Mouse (Mus musculus): ENCODE measurements at regions not wholly inside any gene's neighbourhood (a gene's known extent, or its start where the extent isn't known, plus 50 kb on each side); places are given as distances from the start of the nearest gene placed in this dataset.

- H3K4me3 ChIP-seq (ENCODE audit: low read depth, low read length) = no peak overlapping the region
- no peak overlapping the region for H3K9ac ChIP-seq (replicated peaks; ENCODE audit: low read length)
- no peaks in the 10 kb centered on the region for H3K36me3 ChIP-seq (replicated peaks; ENCODE audit: control insufficient read depth, insufficient read depth, low read depth, low read length)
- H3K27me3 ChIP-seq (ENCODE audit: control insufficient read depth, insufficient read depth, low read length) = no peaks in the 10 kb centered on the region
- ATAC-seq (replicated peaks; ENCODE audit: insufficient number of reproducible peaks, low FRiP score, low TSS enrichment, low read depth) = no peak
- H3K4me2 ChIP-seq (ENCODE audit: low read depth, low read length) = no peak overlapping the region
- no peaks in the 10 kb centered on the region for H3K9me3 ChIP-seq (replicated peaks; ENCODE audit: control insufficient read depth, low read length)
- no peaks in the 10 kb centered on the region for H3K4me1 ChIP-seq (ENCODE audit: control insufficient read depth, insufficient read depth, low read length)
- DNase-seq (ENCODE audit: low spot score) = no peak
- no peak overlapping the region for H3K27ac ChIP-seq (replicated peaks; ENCODE audit: low read depth, low read length)
These were observed 262.8 kb upstream of the Mctp2 start for GRCm38 (mm10) chr7:72569177-72569576.

- Histone ChIP-seq H3K4me1 (ENCODE audit: control insufficient read depth, insufficient read depth, low read length) (no peaks in the 10 kb centered on the region), H3K9ac (replicated peaks; ENCODE audit: low read length) (no peak overlapping the region), H3K36me3 (replicated peaks; ENCODE audit: control insufficient read depth, insufficient read depth, low read depth, low read length) (no peaks in the 10 kb centered on the region), H3K4me3 (ENCODE audit: low read depth, low read length) (no peak overlapping the region), H3K4me2 (ENCODE audit: low read depth, low read length) (no peak overlapping the region), H3K27ac (replicated peaks; ENCODE audit: low read depth, low read length) (no peak overlapping the region), H3K9me3 (replicated peaks; ENCODE audit: control insufficient read depth, low read length) (no peaks in the 10 kb centered on the region), H3K27me3 (ENCODE audit: control insufficient read depth, insufficient read depth, low read length) (no peaks in the 10 kb centered on the region)
- WGBS = 58% methylated on average over 1 of the region's 1 CpGs
- no peak for ATAC-seq (replicated peaks; ENCODE audit: insufficient number of reproducible peaks, low FRiP score, low TSS enrichment, low read depth)
- no peak for DNase-seq (ENCODE audit: low spot score)
These were observed 267.9 kb upstream of the Mctp2 start for GRCm38 (mm10) chr7:72574316-72574715.

- no peak overlapping the region for H3K9ac ChIP-seq (replicated peaks; ENCODE audit: low read length)
- H3K27ac ChIP-seq (replicated peaks; ENCODE audit: low read depth, low read length) = no peak overlapping the region
- H3K4me3 ChIP-seq (ENCODE audit: low read depth, low read length) = no peak overlapping the region
- H3K36me3 ChIP-seq (replicated peaks; ENCODE audit: control insufficient read depth, insufficient read depth, low read depth, low read length) = no peaks in the 10 kb centered on the region
- no peaks in the 10 kb centered on the region for H3K27me3 ChIP-seq (ENCODE audit: control insufficient read depth, insufficient read depth, low read length)
- 75% methylated on average over 3 of the region's 3 CpGs for WGBS
- no peaks in the 10 kb centered on the region for H3K4me1 ChIP-seq (ENCODE audit: control insufficient read depth, insufficient read depth, low read length)
- H3K4me2 ChIP-seq (ENCODE audit: low read depth, low read length) = no peak overlapping the region
- H3K9me3 ChIP-seq (replicated peaks; ENCODE audit: control insufficient read depth, low read length) = no peaks in the 10 kb centered on the region
- DNase-seq (ENCODE audit: low spot score) (no peak), ATAC-seq (replicated peaks; ENCODE audit: insufficient number of reproducible peaks, low FRiP score, low TSS enrichment, low read depth) (no peak)
These were observed 278.0 kb upstream of the Mctp2 start for GRCm38 (mm10) chr7:72584427-72584826.

DNA sequence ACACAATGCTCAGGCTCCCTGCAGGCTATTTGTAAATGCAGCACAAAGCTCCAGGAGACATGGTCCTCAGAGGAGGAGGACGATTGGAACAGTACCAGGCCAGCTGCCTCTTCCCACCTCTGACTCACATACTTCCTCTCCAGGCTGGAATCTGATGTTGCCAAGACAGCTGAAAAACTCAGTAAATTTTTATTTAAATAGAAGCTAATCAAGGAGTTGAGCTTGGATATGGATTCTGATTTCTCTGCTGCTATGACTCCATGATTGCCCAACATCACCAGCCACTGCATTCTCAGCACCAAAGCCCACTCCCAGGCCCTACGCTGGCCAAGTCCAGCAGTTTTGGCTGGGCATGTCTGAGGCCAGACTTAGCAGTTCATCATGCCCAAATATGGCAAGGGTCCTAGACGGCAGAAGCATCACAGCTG lies 282.8 kb upstream of the Mctp2 start:
- Histone ChIP-seq H3K27me3 (ENCODE audit: control insufficient read depth, insufficient read depth, low read length) (no peaks in the 10 kb centered on the region), H3K9ac (replicated peaks; ENCODE audit: low read length) (no peak overlapping the region), H3K4me3 (ENCODE audit: low read depth, low read length) (no peak overlapping the region), H3K36me3 (replicated peaks; ENCODE audit: control insufficient read depth, insufficient read depth, low read depth, low read length) (no peaks in the 10 kb centered on the region), H3K9me3 (replicated peaks; ENCODE audit: control insufficient read depth, low read length) (no peaks in the 10 kb centered on the region), H3K4me2 (ENCODE audit: low read depth, low read length) (no peak overlapping the region), H3K4me1 (ENCODE audit: control insufficient read depth, insufficient read depth, low read length) (no peaks in the 10 kb centered on the region), H3K27ac (replicated peaks; ENCODE audit: low read depth, low read length) (no peak overlapping the region)
- no peak for DNase-seq (ENCODE audit: low spot score)
- no peak for ATAC-seq (replicated peaks; ENCODE audit: insufficient number of reproducible peaks, low FRiP score, low TSS enrichment, low read depth)
- WGBS = 64% methylated on average over 3 of the region's 3 CpGs

GRCm38 (mm10) chr7:72590351-72591115 lies 284.1 kb upstream of the Mctp2 start:
- Histone ChIP-seq H3K27ac (replicated peaks; ENCODE audit: low read depth, low read length) (no peak overlapping the region), H3K4me2 (ENCODE audit: low read depth, low read length) (no peak overlapping the region), H3K4me1 (ENCODE audit: control insufficient read depth, insufficient read depth, low read length) (no peaks in the 10 kb centered on the region), H3K9me3 (replicated peaks; ENCODE audit: control insufficient read depth, low read length) (no peaks in the 10 kb centered on the region), H3K36me3 (replicated peaks; ENCODE audit: control insufficient read depth, insufficient read depth, low read depth, low read length) (no peaks in the 10 kb centered on the region), H3K4me3 (ENCODE audit: low read depth, low read length) (no peak overlapping the region), H3K9ac (replicated peaks; ENCODE audit: low read length) (no peak overlapping the region), H3K27me3 (ENCODE audit: control insufficient read depth, insufficient read depth, low read length) (no peaks in the 10 kb centered on the region)
- ATAC-seq (replicated peaks; ENCODE audit: insufficient number of reproducible peaks, low FRiP score, low TSS enrichment, low read depth) (no peak), DNase-seq (ENCODE audit: low spot score) (no peak)
- WGBS = 71% methylated on average over 4 of the region's 4 CpGs

GRCm38 (mm10) chr7:72592110-72592509 lies 285.7 kb upstream of the Mctp2 start:
- no peak for ATAC-seq (replicated peaks; ENCODE audit: insufficient number of reproducible peaks, low FRiP score, low TSS enrichment, low read depth)
- no peaks in the 10 kb centered on the region for H3K4me1 ChIP-seq (ENCODE audit: control insufficient read depth, insufficient read depth, low read length)
- DNase-seq (ENCODE audit: low spot score) = no peak
- H3K27me3 ChIP-seq (ENCODE audit: control insufficient read depth, insufficient read depth, low read length) = no peaks in the 10 kb centered on the region
- H3K9ac ChIP-seq (replicated peaks; ENCODE audit: low read length) = no peak overlapping the region
- H3K36me3 ChIP-seq (replicated peaks; ENCODE audit: control insufficient read depth, insufficient read depth, low read depth, low read length) = no peaks in the 10 kb centered on the region
- H3K27ac ChIP-seq (replicated peaks; ENCODE audit: low read depth, low read length) = no peak overlapping the region
- WGBS = 84% methylated on average over 6 of the region's 6 CpGs
- H3K9me3 ChIP-seq (replicated peaks; ENCODE audit: control insufficient read depth, low read length) = no peaks in the 10 kb centered on the region
- H3K4me3 ChIP-seq (ENCODE audit: low read depth, low read length) = no peak overlapping the region
- no peak overlapping the region for H3K4me2 ChIP-seq (ENCODE audit: low read depth, low read length)

DNA sequence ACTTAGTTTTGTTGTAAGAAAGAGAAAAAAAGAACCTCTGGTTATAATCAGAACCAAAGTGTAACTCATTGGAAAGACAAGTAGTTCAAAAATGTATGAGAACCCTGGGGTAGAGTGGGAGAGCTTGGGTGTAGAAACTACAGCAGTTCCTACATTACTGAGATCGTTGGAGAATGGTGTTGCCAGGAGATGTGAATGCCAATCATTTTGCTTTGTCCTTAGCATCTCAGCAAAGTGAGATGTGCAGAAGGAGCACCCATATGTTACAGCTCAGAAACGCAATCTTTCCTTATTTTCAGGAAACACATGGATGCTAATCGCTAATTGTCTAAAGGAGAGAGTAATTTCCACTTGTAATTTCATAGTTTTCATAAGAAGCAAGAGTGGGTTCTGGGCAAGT lies 286.2 kb upstream of the Mctp2 start:
- Histone ChIP-seq H3K27ac (replicated peaks; ENCODE audit: low read depth, low read length) (no peak overlapping the region), H3K4me2 (ENCODE audit: low read depth, low read length) (no peak overlapping the region), H3K36me3 (replicated peaks; ENCODE audit: control insufficient read depth, insufficient read depth, low read depth, low read length) (no peaks in the 10 kb centered on the region), H3K4me1 (ENCODE audit: control insufficient read depth, insufficient read depth, low read length) (no peaks in the 10 kb centered on the region), H3K9ac (replicated peaks; ENCODE audit: low read length) (no peak overlapping the region), H3K9me3 (replicated peaks; ENCODE audit: control insufficient read depth, low read length) (no peaks in the 10 kb centered on the region), H3K27me3 (ENCODE audit: control insufficient read depth, insufficient read depth, low read length) (no peaks in the 10 kb centered on the region), H3K4me3 (ENCODE audit: low read depth, low read length) (no peak overlapping the region)
- DNase-seq (ENCODE audit: low spot score) (no peak), ATAC-seq (replicated peaks; ENCODE audit: insufficient number of reproducible peaks, low FRiP score, low TSS enrichment, low read depth) (no peak)
- WGBS = 83% methylated on average over 3 of the region's 3 CpGs

DNA sequence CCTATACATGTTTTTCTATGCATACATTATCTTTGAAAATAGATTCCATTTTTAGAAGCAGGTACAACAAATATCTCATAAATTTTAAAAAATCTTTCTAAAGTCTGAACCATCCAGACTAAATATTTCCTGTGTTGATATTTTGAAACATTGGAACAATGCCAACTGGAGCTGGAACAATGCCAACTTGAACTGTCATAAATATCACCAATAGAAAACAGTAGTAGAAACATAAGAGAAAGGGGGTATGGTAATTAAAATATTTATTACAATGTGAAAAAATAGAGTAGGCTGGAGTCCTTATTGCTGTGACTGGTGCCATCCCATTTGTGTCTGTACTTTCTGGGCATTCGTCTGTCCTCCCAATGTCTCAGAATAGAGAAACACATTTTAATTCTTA lies 286.9 kb upstream of the Mctp2 start:
- Histone ChIP-seq H3K9me3 (replicated peaks; ENCODE audit: control insufficient read depth, low read length) (no peaks in the 10 kb centered on the region), H3K4me1 (ENCODE audit: control insufficient read depth, insufficient read depth, low read length) (no peaks in the 10 kb centered on the region), H3K27me3 (ENCODE audit: control insufficient read depth, insufficient read depth, low read length) (no peaks in the 10 kb centered on the region), H3K4me3 (ENCODE audit: low read depth, low read length) (no peak overlapping the region), H3K4me2 (ENCODE audit: low read depth, low read length) (no peak overlapping the region), H3K36me3 (replicated peaks; ENCODE audit: control insufficient read depth, insufficient read depth, low read depth, low read length) (no peaks in the 10 kb centered on the region), H3K27ac (replicated peaks; ENCODE audit: low read depth, low read length) (no peak overlapping the region), H3K9ac (replicated peaks; ENCODE audit: low read length) (no peak overlapping the region)
- DNase-seq (ENCODE audit: low spot score) (no peak), ATAC-seq (replicated peaks; ENCODE audit: insufficient number of reproducible peaks, low FRiP score, low TSS enrichment, low read depth) (no peak)
- WGBS = 93% methylated on average over 1 of the region's 1 CpGs

All from embryonic facial prominence, embryonic 11.5 days (tissue).